Mouse (Mus musculus): Measurements from ENCODE around the gene Chil6. TPM values are rescaled to one million over a fixed set of nuclear protein-coding genes. Genes with fewer than 3 reads are reported as not detected.

The Chil6 gene
- polyA plus RNA-seq (2015; fragmentation: Nextera tagmentation; extraction: Ambion mirVana): not detected in 2 replicates

GRCm38 (mm10) chr3:106406082-106406481 lies at the start of gene Chil6:
TSS of gene Chil6 (minus strand) at chr3:106406182.

Other genes with a start within 250 kb of the Chil6 start
- gene Chil3, start 238.6 kb downstream of the Chil6 start, polyA plus RNA-seq (2015; fragmentation: Nextera tagmentation; extraction: Ambion mirVana): 0.13 TPM in 1 of 2 replicates, not detected in the other
- not detected in 2 replicates for gene Chil4, start 186.7 kb downstream of the Chil6 start, polyA plus RNA-seq (2015; fragmentation: Nextera tagmentation; extraction: Ambion mirVana)
- gene Dennd2d, start 76.2 kb upstream of the Chil6 start, polyA plus RNA-seq (2015; fragmentation: Nextera tagmentation; extraction: Ambion mirVana): 0.60 and 0.67 TPM in 2 replicates
- gene Dram2, start 141.6 kb upstream of the Chil6 start, polyA plus RNA-seq (2015; fragmentation: Nextera tagmentation; extraction: Ambion mirVana): 66.3 and 68.0 TPM in 2 replicates
- 39.9 and 42.3 TPM in 2 replicates for gene Cept1, start 141.6 kb upstream of the Chil6 start, polyA plus RNA-seq (2015; fragmentation: Nextera tagmentation; extraction: Ambion mirVana)